In the genomic region with DNA sequence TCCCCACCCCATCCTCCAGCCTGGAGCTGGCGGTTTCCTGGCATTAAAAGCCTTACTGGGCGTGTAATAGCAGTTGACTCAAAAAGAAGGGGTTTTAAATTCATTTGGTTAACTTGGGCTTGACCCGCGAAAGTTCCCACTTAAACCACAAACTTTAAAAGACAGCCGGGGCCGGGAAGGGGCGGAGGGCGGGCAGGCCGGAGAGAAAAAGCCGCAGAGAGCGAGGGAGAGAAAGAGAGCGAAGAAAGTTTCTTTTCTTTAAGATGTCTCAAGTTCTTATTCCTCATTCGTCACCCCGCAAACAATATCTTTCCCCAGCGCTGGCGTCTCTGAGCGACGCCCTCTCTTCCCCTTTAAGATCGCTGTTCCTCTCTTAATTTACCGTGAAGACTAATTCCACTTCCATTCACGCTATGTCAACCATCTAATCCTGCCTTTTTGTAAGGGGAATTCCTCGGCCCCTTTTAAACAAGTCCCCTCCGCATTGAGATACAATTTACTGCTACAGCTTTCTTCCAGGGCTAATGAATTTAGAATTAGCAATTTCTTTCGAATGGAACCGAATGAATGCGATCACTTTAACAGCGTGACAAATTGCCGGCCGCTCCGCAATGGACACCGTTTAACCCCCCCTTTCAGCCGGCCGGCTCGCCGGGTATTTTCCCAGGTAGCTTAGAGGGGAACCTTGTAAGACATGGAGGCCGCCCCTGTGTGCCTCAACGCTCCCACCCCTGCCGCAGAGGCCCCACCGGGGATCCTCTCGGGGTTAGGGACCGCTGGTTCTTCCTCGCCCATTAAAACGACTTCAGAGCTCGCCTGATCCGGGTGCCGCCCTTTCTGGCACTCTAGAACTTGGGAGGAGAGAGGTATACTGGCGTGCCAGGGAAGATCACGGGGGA, we compare ENCODE assay signal across 11 mouse cellular contexts. TPM values are rescaled to one million over a fixed set of nuclear protein-coding genes. Genes with fewer than 3 reads are reported as not detected.
DNase-seq lines count a peak whose midpoint lies in the region; ATAC-seq and TF ChIP-seq lines count a peak whose summit lies in the region.
"Had no signal": no experiment of that assay in that cellular context is flagged by ENCODE, and none has a peak within 500 bp of the region (broad histone marks: within the 10 kb centered on the region; RNA-seq: fewer than 3 reads in every experiment).

No protein-coding gene starts in this region.

- 1% methylated on average over 48 of the region's 48 CpGs for WGBS in heart, embryonic 13.5 days
- WGBS in hindbrain, embryonic 13.5 days: 1% methylated on average over 48 of the region's 48 CpGs
- 1% methylated on average over 48 of the region's 48 CpGs for WGBS in midbrain, postnatal 0 days

- peaks cover 100% of the 10 kb centered on the region for H3K27me3 ChIP-seq in heart, embryonic 13.5 days (replicated peaks)
- H3K27me3 ChIP-seq in hindbrain, embryonic 13.5 days: peaks cover 100% of the 10 kb centered on the region
- H3K27me3 ChIP-seq in midbrain, postnatal 0 days (ENCODE audit: insufficient read depth, low read length): peaks cover 73% of the 10 kb centered on the region

- no peaks in the 10 kb centered on the region for H3K36me3 ChIP-seq in heart, embryonic 13.5 days
- H3K36me3 ChIP-seq in hindbrain, embryonic 13.5 days: no peaks in the 10 kb centered on the region
- H3K36me3 ChIP-seq in midbrain, postnatal 0 days (ENCODE audit: insufficient read depth, low read length): no peaks in the 10 kb centered on the region

- no peak overlapping the region for H3K4me2 ChIP-seq in heart, embryonic 13.5 days
- peak overlapping the region; percentile 31; the same call in 1 of the 2 replicates for H3K4me2 ChIP-seq in hindbrain, embryonic 13.5 days
- H3K4me2 ChIP-seq in midbrain, postnatal 0 days (ENCODE audit: low read depth, low read length, poor library complexity, severe bottlenecking): peak overlapping the region; percentile 24; the same call in 1 of the 2 replicates

- H3K27ac ChIP-seq in heart, embryonic 13.5 days (replicated peaks): no peak overlapping the region
- H3K27ac ChIP-seq in hindbrain, embryonic 13.5 days: peak overlapping the region; percentile 58; the same call in 1 of the 2 replicates
- no peak overlapping the region for H3K27ac ChIP-seq in midbrain, postnatal 0 days (ENCODE audit: low read depth, low read length)
- no peak overlapping the region for H3K27ac ChIP-seq in layer of hippocampus, adult 2 months

- peaks cover 30% of the 10 kb centered on the region for H3K4me1 ChIP-seq in heart, embryonic 13.5 days
- H3K4me1 ChIP-seq in hindbrain, embryonic 13.5 days (replicated peaks): peaks cover 56% of the 10 kb centered on the region
- H3K4me1 ChIP-seq in midbrain, postnatal 0 days (ENCODE audit: insufficient read depth, low read length): peaks cover 16% of the 10 kb centered on the region

- no peaks in the 10 kb centered on the region for H3K9me3 ChIP-seq in heart, embryonic 13.5 days
- no peaks in the 10 kb centered on the region for H3K9me3 ChIP-seq in hindbrain, embryonic 13.5 days
- no peaks in the 10 kb centered on the region for H3K9me3 ChIP-seq in midbrain, postnatal 0 days (ENCODE audit: low read length)
- H3K9me3 ChIP-seq: megakaryocyte, embryonic 14.5 days had no signal

- no peak for TF ChIP-seq CTCF in midbrain, postnatal 0 days (IDR thresholded peaks at IDR 0.05)
- no peak for TF ChIP-seq CTCF in layer of hippocampus, adult 2 months (conservative IDR thresholded peaks at IDR 0.05)

- no peak for ATAC-seq in heart, embryonic 13.5 days (ENCODE audit: extremely low read depth, insufficient number of reproducible peaks, low FRiP score, low TSS enrichment)
- ATAC-seq in hindbrain, embryonic 13.5 days (ENCODE audit: low FRiP score): no peak
- ATAC-seq in midbrain, postnatal 0 days (ENCODE audit: low FRiP score): no peak

- no peak overlapping the region for H3K9ac ChIP-seq in heart, embryonic 13.5 days
- peak overlapping the region; percentile 46; the same call in 1 of the 2 replicates for H3K9ac ChIP-seq in hindbrain, embryonic 13.5 days
- no peak overlapping the region for H3K9ac ChIP-seq in midbrain, postnatal 0 days (replicated peaks; ENCODE audit: low read length, poor library complexity, severe bottlenecking)

- H3K4me3 ChIP-seq in heart, embryonic 13.5 days: peak overlapping the region; percentile 15
- H3K4me3 ChIP-seq in hindbrain, embryonic 13.5 days: peak overlapping the region; percentile 30
- H3K4me3 ChIP-seq in midbrain, postnatal 0 days (ENCODE audit: low read depth, low read length): peak overlapping the region; percentile 7; the same call in 1 of the 2 replicates
- H3K4me3 ChIP-seq in layer of hippocampus, adult 2 months: no peak overlapping the region; the same call in 1 of the 2 replicates
- H3K4me3 ChIP-seq: megakaryocyte, embryonic 14.5 days had no signal

- DNase-seq in heart, adult 11 months: no peak
- DNase-seq in embryo, embryonic 9.5 days (ENCODE audit: extremely low spot score): peak; percentile 67
- DNase-seq in midbrain, postnatal 0 days (ENCODE audit: low spot score): peak; percentile 31
- DNase-seq in cerebellum, adult 11 months: no peak
- DNase-seq in layer of hippocampus, adult 2 months (ENCODE audit: low spot score in 2 of 2): no peak
- no peak for DNase-seq in adrenal gland, adult 18-20 months (ENCODE audit: low spot score in 2 of 2)
- DNase-seq: adrenal gland, postnatal 10 days had no signal

RNA-seq across cellular contexts. Expression of a gene that starts 1.0 kb away (rescaled TPM):
- not detected in 2 replicates for polyA plus RNA-seq in heart, embryonic 13.5 days (2015; fragmentation: Nextera tagmentation; extraction: Ambion mirVana)
- 2.2 and 4.0 TPM in 2 replicates for polyA plus RNA-seq in hindbrain, embryonic 13.5 days (2015; fragmentation: Nextera tagmentation; extraction: Ambion mirVana)
- 0.99 and 1.4 TPM in 2 replicates for total RNA-seq in midbrain, postnatal 0 days (2014; rRNA removed)
- 1.9 and 2.4 TPM in 2 replicates for polyA plus RNA-seq in midbrain, postnatal 0 days (2015; fragmentation: Nextera tagmentation; extraction: Ambion mirVana)
- total RNA-seq in layer of hippocampus, adult 2 months (2021): under 1 TPM in 1 of 2 experiments, not detected in 1; 0.15 TPM
- not detected for total RNA-seq in adrenal gland, adult 18-20 months (2021)
- total RNA-seq: adrenal gland, postnatal 10 days had no signal
- polyA plus RNA-seq: large intestine, adult 2 months had no signal

RNA-seq across cellular contexts. Expression of a gene that starts 29.7 kb away (rescaled TPM):
- polyA plus RNA-seq in heart, embryonic 13.5 days (2015; fragmentation: Nextera tagmentation; extraction: Ambion mirVana): 41.3 and 43.9 TPM in 2 replicates
- 41.3 and 43.4 TPM in 2 replicates for polyA plus RNA-seq in hindbrain, embryonic 13.5 days (2015; fragmentation: Nextera tagmentation; extraction: Ambion mirVana)
- total RNA-seq in midbrain, postnatal 0 days (2014; rRNA removed): 26.7 and 27.4 TPM in 2 replicates
- 32.2 and 36.8 TPM in 2 replicates for polyA plus RNA-seq in midbrain, postnatal 0 days (2015; fragmentation: Nextera tagmentation; extraction: Ambion mirVana)
- 10 to 100 TPM; 23.2 to 25.2 TPM for total RNA-seq in layer of hippocampus, adult 2 months (2021)
- total RNA-seq in adrenal gland, adult 18-20 months (2021): 10 to 100 TPM; 21.9 to 24.5 TPM

RNA-seq across cellular contexts. Expression of a gene that starts 47.3 kb away (rescaled TPM):
- 25.2 and 27.9 TPM in 2 replicates for polyA plus RNA-seq in heart, embryonic 13.5 days (2015; fragmentation: Nextera tagmentation; extraction: Ambion mirVana)
- 19.7 and 21.7 TPM in 2 replicates for polyA plus RNA-seq in hindbrain, embryonic 13.5 days (2015; fragmentation: Nextera tagmentation; extraction: Ambion mirVana)
- total RNA-seq in midbrain, postnatal 0 days (2014; rRNA removed): 44.9 and 50.1 TPM in 2 replicates
- 13.1 and 13.8 TPM in 2 replicates for polyA plus RNA-seq in midbrain, postnatal 0 days (2015; fragmentation: Nextera tagmentation; extraction: Ambion mirVana)
- 10 to 100 TPM; 44.1 to 44.7 TPM for total RNA-seq in layer of hippocampus, adult 2 months (2021)
- 10 to 100 TPM; 43.6 to 59.5 TPM for total RNA-seq in adrenal gland, adult 18-20 months (2021)

Comparison
In these comparisons a context has a peak if more than half of its experiments do, and no peak if none do; other contexts are left out.
1. DNase-seq: peak in embryo, embryonic 9.5 days (single experiment) and midbrain, postnatal 0 days (single experiment); none in heart, adult 11 months (single experiment), cerebellum, adult 11 months (single experiment), layer of hippocampus, adult 2 months (0 of 2) and adrenal gland, adult 18-20 months (0 of 2).